Mouse (Mus musculus): Measurements from ENCODE around the gene Camta2. TPM values are rescaled to one million over a fixed set of nuclear protein-coding genes. Genes with fewer than 3 reads are reported as not detected.

Gene Camta2
- polyA plus RNA-seq, 2 experiments = 2.1 to 2.7 TPM

DNA sequence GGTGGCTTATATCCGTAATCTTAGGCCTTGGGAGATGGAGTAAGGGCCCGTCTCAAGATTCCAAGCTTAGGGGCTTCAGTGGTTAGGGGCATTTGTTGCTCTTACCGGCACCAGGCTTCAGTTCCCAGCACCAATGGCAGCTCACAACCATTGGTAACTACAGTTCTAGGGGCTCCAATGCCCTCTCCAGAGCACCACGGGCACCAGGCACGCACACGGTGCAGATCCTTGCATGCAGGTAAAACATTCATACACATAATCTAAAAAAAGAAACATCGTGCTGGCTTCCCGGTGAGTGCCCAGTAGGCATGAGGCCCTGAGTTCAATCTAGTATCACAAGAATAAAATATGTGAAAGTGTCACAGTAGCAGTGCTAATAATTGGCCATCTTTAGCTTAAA, 24.8 kb downstream of the Camta2 start:
- Histone ChIP-seq H3K4me1 (replicated peaks; ENCODE audit: control insufficient read depth in 2 of 2, insufficient read depth in 2 of 2, low read length in 1 of 2) (peaks cover 8% of the 10 kb centered on the region in 2 experiments), H3K27ac (no peak overlapping the region), H3K36me3 (replicated peaks; ENCODE audit: control insufficient read depth, insufficient read depth, low read depth) (peaks cover 17% of the 10 kb centered on the region), H3K4me3 (ENCODE audit: insufficient read depth in 1 of 2, low read depth in 2 of 2, low read length in 2 of 2) (no peak overlapping the region), H3K27me3 (ENCODE audit: control insufficient read depth, insufficient read depth, low read length) (no peaks in the 10 kb centered on the region), H3K4me2 (ENCODE audit: low read depth) (no peak overlapping the region), H3K9me3 (ENCODE audit: control insufficient read depth, low read length) (no peaks in the 10 kb centered on the region), H3K9ac (replicated peaks) (no peak overlapping the region)
- WGBS (ENCODE audit: insufficient replicate concordance) = 87% methylated on average over 8 of the region's 8 CpGs
- TF ChIP-seq EP300 (IDR thresholded peaks at IDR 0.05; ENCODE audit: low read depth) (no peak), CTCF (IDR thresholded peaks at IDR 0.05; ENCODE audit: low read depth) (no peak)
- ATAC-seq (ENCODE audit: insufficient read depth) = no peak
- no peak for DNase-seq (ENCODE audit: low read depth in 3 of 3, low spot score in 3 of 3)

DNA sequence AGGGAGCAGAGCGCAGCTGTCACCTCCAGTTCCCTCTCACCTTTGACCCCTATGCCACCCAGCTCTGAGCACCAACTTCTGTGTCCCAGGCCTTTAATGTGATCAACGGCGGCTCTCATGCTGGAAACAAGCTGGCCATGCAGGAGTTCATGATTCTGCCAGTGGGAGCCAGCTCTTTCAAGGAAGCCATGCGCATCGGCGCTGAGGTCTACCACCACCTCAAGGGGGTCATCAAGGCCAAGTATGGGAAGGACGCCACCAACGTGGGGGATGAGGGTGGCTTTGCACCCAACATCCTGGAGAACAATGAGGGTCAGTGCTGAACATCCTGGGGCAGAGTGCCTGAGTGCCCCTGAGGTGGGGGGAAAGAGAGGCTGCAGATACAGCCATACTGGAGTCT, 27.3 kb downstream of the Camta2 start:
- ATAC-seq (ENCODE audit: insufficient read depth) (no peak), DNase-seq (ENCODE audit: low read depth in 3 of 3, low spot score in 3 of 3) (no peak)
- TF ChIP-seq CTCF (IDR thresholded peaks at IDR 0.05; ENCODE audit: low read depth) = no peak
- no peak for TF ChIP-seq EP300 (IDR thresholded peaks at IDR 0.05; ENCODE audit: low read depth)
- Histone ChIP-seq H3K4me3 (ENCODE audit: insufficient read depth in 1 of 2, low read depth in 2 of 2, low read length in 2 of 2) (no peak overlapping the region), H3K36me3 (replicated peaks; ENCODE audit: control insufficient read depth, insufficient read depth, low read depth) (peaks cover 17% of the 10 kb centered on the region), H3K27me3 (ENCODE audit: control insufficient read depth, insufficient read depth, low read length) (no peaks in the 10 kb centered on the region; the same call in 1 of the 2 replicates), H3K27ac (no peak overlapping the region), H3K9ac (replicated peaks) (no peak overlapping the region), H3K4me2 (ENCODE audit: low read depth) (no peak overlapping the region), H3K4me1 (replicated peaks; ENCODE audit: control insufficient read depth in 2 of 2, insufficient read depth in 2 of 2, low read length in 1 of 2) (peaks cover 15 to 16% of the 10 kb centered on the region in 2 experiments), H3K9me3 (ENCODE audit: control insufficient read depth, low read length) (no peaks in the 10 kb centered on the region)
- 79% methylated on average over 8 of the region's 8 CpGs for WGBS (ENCODE audit: insufficient replicate concordance)

DNA sequence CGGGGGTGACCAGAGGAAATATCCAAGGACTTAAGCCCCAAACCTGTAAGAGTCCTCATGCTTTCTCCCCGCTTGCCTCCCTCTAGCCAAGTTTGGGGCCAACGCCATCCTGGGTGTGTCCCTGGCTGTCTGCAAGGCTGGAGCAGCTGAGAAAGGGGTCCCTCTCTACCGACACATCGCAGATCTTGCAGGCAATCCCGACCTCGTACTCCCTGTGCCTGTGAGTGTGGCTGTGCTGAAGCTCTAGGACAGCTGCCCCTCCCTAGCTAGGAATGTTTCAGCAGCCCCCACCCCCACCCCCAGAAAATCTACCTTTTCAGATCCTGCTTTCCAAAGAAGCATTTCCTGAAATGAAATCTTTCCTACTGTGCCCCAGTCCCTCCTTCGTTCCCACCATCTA, 29.0 kb downstream of the Camta2 start:
- no peaks in the 10 kb centered on the region; the same call in 1 of the 2 replicates for H3K27me3 ChIP-seq (ENCODE audit: control insufficient read depth, insufficient read depth, low read length)
- ATAC-seq (ENCODE audit: insufficient read depth) (no peak), DNase-seq (ENCODE audit: low read depth in 3 of 3, low spot score in 3 of 3) (no peak)
- no peak overlapping the region for H3K27ac ChIP-seq
- H3K4me3 ChIP-seq (ENCODE audit: insufficient read depth in 1 of 2, low read depth in 2 of 2, low read length in 2 of 2) = no peak overlapping the region
- H3K9me3 ChIP-seq (ENCODE audit: control insufficient read depth, low read length) = no peaks in the 10 kb centered on the region
- no peak overlapping the region for H3K9ac ChIP-seq (replicated peaks)
- peaks cover 5% of the 10 kb centered on the region for H3K36me3 ChIP-seq (replicated peaks; ENCODE audit: control insufficient read depth, insufficient read depth, low read depth)
- TF ChIP-seq EP300 (IDR thresholded peaks at IDR 0.05; ENCODE audit: low read depth) (no peak), CTCF (IDR thresholded peaks at IDR 0.05; ENCODE audit: low read depth) (no peak)
- no peak overlapping the region for H3K4me2 ChIP-seq (ENCODE audit: low read depth)
- 59% methylated on average over 8 of the region's 8 CpGs for WGBS (ENCODE audit: insufficient replicate concordance)
- peaks cover 15 to 20% of the 10 kb centered on the region in 2 experiments for H3K4me1 ChIP-seq (replicated peaks; ENCODE audit: control insufficient read depth in 2 of 2, insufficient read depth in 2 of 2, low read length in 1 of 2)

DNA sequence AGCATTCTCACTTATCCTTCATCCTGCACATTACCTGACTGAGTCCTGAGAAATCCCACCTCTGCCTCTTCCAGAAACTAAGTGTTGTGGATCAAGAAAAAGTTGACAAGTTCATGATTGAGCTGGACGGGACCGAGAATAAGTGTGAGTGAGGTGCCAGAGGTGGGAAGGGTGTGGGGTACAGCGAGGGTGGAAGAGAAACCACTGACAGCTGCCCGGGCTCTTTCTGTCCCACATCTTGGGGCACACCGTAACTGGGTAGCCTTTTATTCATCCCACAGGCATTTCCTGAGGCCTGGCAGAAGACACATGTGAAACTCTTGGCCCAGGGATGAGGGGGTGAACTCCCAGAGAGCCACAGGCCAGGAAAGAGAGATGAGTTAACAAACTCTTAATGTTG, 29.4 kb downstream of the Camta2 start:
- ATAC-seq (ENCODE audit: insufficient read depth) = no peak
- Histone ChIP-seq H3K36me3 (replicated peaks; ENCODE audit: control insufficient read depth, insufficient read depth, low read depth) (peaks cover 5% of the 10 kb centered on the region), H3K27me3 (ENCODE audit: control insufficient read depth, insufficient read depth, low read length) (no peaks in the 10 kb centered on the region; the same call in 1 of the 2 replicates), H3K4me1 (replicated peaks; ENCODE audit: control insufficient read depth in 2 of 2, insufficient read depth in 2 of 2, low read length in 1 of 2) (peaks cover 15 to 20% of the 10 kb centered on the region in 2 experiments), H3K9ac (replicated peaks) (no peak overlapping the region), H3K27ac (no peak overlapping the region), H3K4me2 (ENCODE audit: low read depth) (no peak overlapping the region), H3K9me3 (ENCODE audit: control insufficient read depth, low read length) (no peaks in the 10 kb centered on the region), H3K4me3 (ENCODE audit: insufficient read depth in 1 of 2, low read depth in 2 of 2, low read length in 2 of 2) (no peak overlapping the region)
- no peak for DNase-seq (ENCODE audit: low read depth in 3 of 3, low spot score in 3 of 3)
- 68% methylated on average over 5 of the region's 5 CpGs for WGBS (ENCODE audit: insufficient replicate concordance)
- TF ChIP-seq EP300 (IDR thresholded peaks at IDR 0.05; ENCODE audit: low read depth) (no peak), CTCF (IDR thresholded peaks at IDR 0.05; ENCODE audit: low read depth) (no peak)

DNA sequence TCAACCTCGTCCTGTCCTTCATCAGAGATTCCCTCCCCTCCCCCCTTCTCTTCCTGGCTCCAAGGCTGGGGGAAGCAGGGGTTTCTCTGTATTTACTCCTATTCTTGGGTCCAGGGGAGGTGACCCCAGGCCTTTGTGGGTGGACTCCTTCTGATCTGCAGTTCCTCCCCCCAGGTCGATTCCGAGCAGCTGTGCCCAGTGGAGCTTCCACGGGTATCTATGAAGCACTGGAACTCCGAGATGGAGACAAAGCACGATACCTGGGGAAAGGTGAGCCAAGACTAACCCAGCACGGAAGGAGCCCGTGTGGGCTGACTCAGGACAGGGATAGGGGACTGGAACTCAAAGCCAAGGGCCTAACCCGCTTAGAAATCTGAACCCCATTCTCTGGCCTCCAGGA, 29.9 kb downstream of the Camta2 start:
- ATAC-seq (ENCODE audit: insufficient read depth) = no peak
- no peak for TF ChIP-seq EP300 (IDR thresholded peaks at IDR 0.05; ENCODE audit: low read depth)
- TF ChIP-seq CTCF (IDR thresholded peaks at IDR 0.05; ENCODE audit: low read depth) = no peak
- Histone ChIP-seq H3K27me3 (ENCODE audit: control insufficient read depth, insufficient read depth, low read length) (no peaks in the 10 kb centered on the region; the same call in 1 of the 2 replicates), H3K9me3 (ENCODE audit: control insufficient read depth, low read length) (no peaks in the 10 kb centered on the region), H3K36me3 (replicated peaks; ENCODE audit: control insufficient read depth, insufficient read depth, low read depth) (peaks cover 2% of the 10 kb centered on the region), H3K4me1 (replicated peaks; ENCODE audit: control insufficient read depth in 2 of 2, insufficient read depth in 2 of 2, low read length in 1 of 2) (peaks cover 15 to 20% of the 10 kb centered on the region in 2 experiments), H3K4me3 (ENCODE audit: insufficient read depth in 1 of 2, low read depth in 2 of 2, low read length in 2 of 2) (no peak overlapping the region), H3K27ac (no peak overlapping the region), H3K4me2 (ENCODE audit: low read depth) (no peak overlapping the region), H3K9ac (replicated peaks) (no peak overlapping the region)
- DNase-seq (ENCODE audit: low read depth in 3 of 3, low spot score in 3 of 3) = no peak
- WGBS (ENCODE audit: insufficient replicate concordance) = 73% methylated on average over 9 of the region's 9 CpGs
